Mouse (Mus musculus) spleen, embryonic (tissue): ENCODE data around the gene Slco3a1.

Experiments used
- CTCF ChIA-PET: fragments of 350-600 bp; sonication (Branson Sonifier 250); formaldehyde crosslinking; loops from one replicate; lab custom pipeline; 2022; lab: Charles Lee

The Slco3a1 gene

GRCm38 (mm10) chr7:74486083-74486482 is 68.5 kb downstream of the Slco3a1 start:
- CTCF ChIA-PET: no interaction called here

- CTCF ChIA-PET: no interaction called here
Measured at GRCm38 (mm10) chr7:74485669-74486068, 68.9 kb downstream of the Slco3a1 start.

- CTCF ChIA-PET: no interaction called here
Measured at GRCm38 (mm10) chr7:74484024-74484385, 70.6 kb downstream of the Slco3a1 start.

- CTCF ChIA-PET: no interaction called here
Measured at GRCm38 (mm10) chr7:74483294-74484023, 71.1 kb downstream of the Slco3a1 start.

- CTCF ChIA-PET: no interaction called here
Measured at GRCm38 (mm10) chr7:74471740-74472139, 82.8 kb downstream of the Slco3a1 start.

GRCm38 (mm10) chr7:74466886-74467285 is 87.7 kb downstream of the Slco3a1 start:
- CTCF ChIA-PET: no interaction called here

- CTCF ChIA-PET: no interaction called here
Measured at GRCm38 (mm10) chr7:74464638-74465037, 89.9 kb downstream of the Slco3a1 start.

GRCm38 (mm10) chr7:74462451-74462850 is 92.1 kb downstream of the Slco3a1 start:
- CTCF ChIA-PET: no interaction called here

GRCm38 (mm10) chr7:74461736-74462135 is 92.8 kb downstream of the Slco3a1 start:
- CTCF ChIA-PET: no interaction called here

- CTCF ChIA-PET: no interaction called here
Measured at GRCm38 (mm10) chr7:74461146-74461545, 93.4 kb downstream of the Slco3a1 start.

GRCm38 (mm10) chr7:74459812-74460211 is 94.8 kb downstream of the Slco3a1 start:
- CTCF ChIA-PET: no interaction called here

- CTCF ChIA-PET: no interaction called here
Measured at GRCm38 (mm10) chr7:74459277-74459676, 95.3 kb downstream of the Slco3a1 start.

GRCm38 (mm10) chr7:74458475-74459221 is 95.9 kb downstream of the Slco3a1 start:
- CTCF ChIA-PET: no interaction called here

- CTCF ChIA-PET: no interaction called here
Measured at GRCm38 (mm10) chr7:74457347-74457975, 97.1 kb downstream of the Slco3a1 start.

GRCm38 (mm10) chr7:74456781-74457180 is 97.8 kb downstream of the Slco3a1 start:
- CTCF ChIA-PET: no interaction called here

- CTCF ChIA-PET: no interaction called here
Measured at GRCm38 (mm10) chr7:74451047-74451446, 103.5 kb downstream of the Slco3a1 start.

GRCm38 (mm10) chr7:74449802-74450201 is 104.8 kb downstream of the Slco3a1 start:
- CTCF ChIA-PET: no interaction called here

- CTCF ChIA-PET: no interaction called here
Measured at GRCm38 (mm10) chr7:74447781-74448180, 106.8 kb downstream of the Slco3a1 start.

- CTCF ChIA-PET: no interaction called here
Measured at GRCm38 (mm10) chr7:74445148-74445547, 109.4 kb downstream of the Slco3a1 start.

GRCm38 (mm10) chr7:74442380-74442779 is 112.2 kb downstream of the Slco3a1 start:
- CTCF ChIA-PET: no interaction called here

- CTCF ChIA-PET: no interaction called here
Measured at GRCm38 (mm10) chr7:74437534-74437933, 117.0 kb downstream of the Slco3a1 start.

GRCm38 (mm10) chr7:74436642-74437041 is 117.9 kb downstream of the Slco3a1 start:
- CTCF ChIA-PET: no interaction called here

GRCm38 (mm10) chr7:74432950-74433349 is 121.6 kb downstream of the Slco3a1 start:
- CTCF ChIA-PET: no interaction called here
